10 mouse cellular contexts compared by ENCODE assay signal in genomic region chr7:100190778-100191177, GRCm38 (mm10). TPM values are rescaled to one million over a fixed set of nuclear protein-coding genes. Genes with fewer than 3 reads are reported as not detected.
DNase-seq lines count a peak whose midpoint lies in the region; ATAC-seq lines count a peak whose summit lies in the region.
"Had no signal": no experiment of that assay in that cellular context is flagged by ENCODE, and none has a peak within 500 bp of the region (broad histone marks: within the 10 kb centered on the region; RNA-seq: fewer than 3 reads in every experiment).

No protein-coding gene starts in this region.

- H3K4me2 ChIP-seq in kidney, embryonic 14.5 days (replicated peaks; ENCODE audit: low read depth, low read length): no peak overlapping the region
- H3K4me2 ChIP-seq: embryonic facial prominence, embryonic 13.5 days; midbrain, embryonic 12.5 days had no signal

- H3K9ac ChIP-seq in kidney, embryonic 14.5 days (ENCODE audit: low read depth, low read length): no peak overlapping the region
- H3K9ac ChIP-seq: embryonic facial prominence, embryonic 13.5 days; midbrain, embryonic 12.5 days had no signal

- DNase-seq in kidney, adult 18-20 months: peak; percentile 59
- DNase-seq in NIH3T3 (ENCODE audit: low read depth): peak; percentile 76
- DNase-seq in cerebellum, postnatal 25 days: peak; percentile 72 to 87
- peak; percentile 25 to 80 for DNase-seq in layer of hippocampus, postnatal 25 days (ENCODE audit: extremely low spot score in 1 of 2, low spot score in 1 of 2)
- peak; percentile 37 to 43 for DNase-seq in spleen, postnatal 36 days (ENCODE audit: low spot score in 2 of 2)

- H3K27ac ChIP-seq in kidney, embryonic 14.5 days (ENCODE audit: low read depth, low read length): no peak overlapping the region
- H3K27ac ChIP-seq: embryonic facial prominence, embryonic 13.5 days; midbrain, embryonic 12.5 days had no signal

- 13% methylated on average over 4 of the region's 4 CpGs for WGBS in kidney, embryonic 14.5 days

- ATAC-seq in kidney, embryonic 14.5 days (ENCODE audit: low FRiP score, low TSS enrichment): no peak
- ATAC-seq in granulocyte monocyte progenitor cell, adult 5-6 weeks (replicated peaks; ENCODE audit: poor library complexity, severe bottlenecking): peak; percentile 81
- peak; percentile 81; the same call in 1 of the 2 replicates for ATAC-seq in megakaryocyte-erythroid progenitor cell, adult 5-6 weeks (replicated peaks; ENCODE audit: low FRiP score, low TSS enrichment, poor library complexity, severe bottlenecking)

- H3K4me1 ChIP-seq in kidney, embryonic 14.5 days (ENCODE audit: control insufficient read depth, insufficient read depth, low read length): no peaks in the 10 kb centered on the region
- H3K4me1 ChIP-seq: midbrain, embryonic 12.5 days had no signal

- no peaks in the 10 kb centered on the region for H3K27me3 ChIP-seq in kidney, embryonic 14.5 days (ENCODE audit: control insufficient read depth, insufficient read depth, low read length)
- H3K27me3 ChIP-seq: embryonic facial prominence, embryonic 13.5 days had no signal

- H3K4me3 ChIP-seq in kidney, embryonic 14.5 days (ENCODE audit: low read length): no peak overlapping the region
- H3K4me3 ChIP-seq: embryonic facial prominence, embryonic 13.5 days; midbrain, embryonic 12.5 days had no signal

- H3K36me3 ChIP-seq in kidney, embryonic 14.5 days (ENCODE audit: control insufficient read depth, insufficient read depth, low read length): no peaks in the 10 kb centered on the region
- H3K36me3 ChIP-seq: embryonic facial prominence, embryonic 13.5 days; midbrain, embryonic 12.5 days had no signal

- H3K9me3 ChIP-seq in kidney, embryonic 14.5 days (ENCODE audit: control insufficient read depth, low read length): no peaks in the 10 kb centered on the region
- H3K9me3 ChIP-seq: embryonic facial prominence, embryonic 13.5 days; midbrain, embryonic 12.5 days had no signal

RNA-seq across cellular contexts. Expression of gene Kcne3, which starts 14.5 kb away (rescaled TPM):
- polyA plus RNA-seq in kidney, embryonic 14.5 days (2014; fragmentation: Nextera tagmentation; extraction: Ambion mirVana): 2.4 and 4.9 TPM in 2 replicates
- total RNA-seq in granulocyte monocyte progenitor cell, adult 5-6 weeks (2014; fragmentation: Nextera tagmentation): 0.88 and 2.8 TPM in 2 replicates
- 0.95 TPM in 1 of 2 replicates, not detected in the other for total RNA-seq in granulocyte monocyte progenitor cell, adult 5-6 weeks (2017)
- total RNA-seq in layer of hippocampus, postnatal 25 days (2021): under 1 TPM; 0.59 TPM
- 4.1 TPM in 1 of 2 replicates, not detected in the other for total RNA-seq in megakaryocyte-erythroid progenitor cell, adult 5-6 weeks (2014; fragmentation: Nextera tagmentation)
- total RNA-seq in megakaryocyte-erythroid progenitor cell, adult 5-6 weeks (2017): 0.38 TPM in 1 of 2 replicates, not detected in the other

RNA-seq across cellular contexts. Expression of gene Lipt2, which starts 31.7 kb away (rescaled TPM):
- 27.0 and 34.2 TPM in 2 replicates for polyA plus RNA-seq in kidney, embryonic 14.5 days (2014; fragmentation: Nextera tagmentation; extraction: Ambion mirVana)
- total RNA-seq in granulocyte monocyte progenitor cell, adult 5-6 weeks (2014; fragmentation: Nextera tagmentation): 4.2 and 7.2 TPM in 2 replicates
- total RNA-seq in granulocyte monocyte progenitor cell, adult 5-6 weeks (2017): 4.0 and 6.1 TPM in 2 replicates
- 1 to 10 TPM; 5.1 to 7.4 TPM for total RNA-seq in layer of hippocampus, postnatal 25 days (2021)
- total RNA-seq in megakaryocyte-erythroid progenitor cell, adult 5-6 weeks (2014; fragmentation: Nextera tagmentation): 5.2 and 13.0 TPM in 2 replicates
- 8.5 and 16.9 TPM in 2 replicates for total RNA-seq in megakaryocyte-erythroid progenitor cell, adult 5-6 weeks (2017)

RNA-seq across cellular contexts. Expression of gene Pgm2l1, which starts 36.4 kb away (rescaled TPM):
- polyA plus RNA-seq in kidney, embryonic 14.5 days (2014; fragmentation: Nextera tagmentation; extraction: Ambion mirVana): 5.5 and 5.9 TPM in 2 replicates
- 7.9 and 10.8 TPM in 2 replicates for total RNA-seq in granulocyte monocyte progenitor cell, adult 5-6 weeks (2014; fragmentation: Nextera tagmentation)
- 6.7 and 8.4 TPM in 2 replicates for total RNA-seq in granulocyte monocyte progenitor cell, adult 5-6 weeks (2017)
- total RNA-seq in layer of hippocampus, postnatal 25 days (2021): 100 to 1,000 TPM; 267 to 298 TPM
- total RNA-seq in megakaryocyte-erythroid progenitor cell, adult 5-6 weeks (2014; fragmentation: Nextera tagmentation): 11.6 and 21.7 TPM in 2 replicates
- 13.7 and 18.0 TPM in 2 replicates for total RNA-seq in megakaryocyte-erythroid progenitor cell, adult 5-6 weeks (2017)

Comparison
In these comparisons a context has a peak if more than half of its experiments do, and no peak if none do; other contexts are left out.
1. RNA of gene Pgm2l1, which starts 36.4 kb away (total RNA-seq): 267 to 298 TPM in layer of hippocampus, postnatal 25 days; 11.6 to 21.7 TPM in megakaryocyte-erythroid progenitor cell, adult 5-6 weeks and 6.7 to 10.8 TPM in granulocyte monocyte progenitor cell, adult 5-6 weeks; every median in the first group is over 10 times any median in the second.
2. Peak in every context shown above with its lines, with median percentiles within 50 percentile points of each other: DNase-seq.